Mouse (Mus musculus): ENCODE measurements around the gene Fez2.

GRCm38 (mm10) chr17:78327187-78327586 lies 90.8 kb downstream of the Fez2 start:
- TF ChIP-seq CTCF (IDR thresholded peaks at IDR 0.05; ENCODE audit: borderline replicate concordance, insufficient read depth, low read depth, low read length) = no peak
- no peak for TF ChIP-seq POLR2A (IDR thresholded peaks at IDR 0.05; ENCODE audit: borderline replicate concordance, insufficient read depth, low read length)
